Mouse (Mus musculus): Measurements from ENCODE around the gene Fndc8.

The Fndc8 gene

GRCm38 (mm10) chr11:82869506-82870172 lies 22.3 kb upstream of the Fndc8 start:
- DNase-seq (ENCODE audit: low read depth, low spot score): no peak

- DNase-seq (ENCODE audit: low read depth, low spot score): no peak
Measured at GRCm38 (mm10) chr11:82870173-82871030, 21.5 kb upstream of the Fndc8 start.

- peak; percentile 90 for DNase-seq (ENCODE audit: low read depth, low spot score)
Measured at GRCm38 (mm10) chr11:82871031-82871446, 20.9 kb upstream of the Fndc8 start, which contains the start of gene Rffl. TSS of gene Rffl (minus strand) at chr11:82871210.

GRCm38 (mm10) chr11:82874924-82875323 lies 17.0 kb upstream of the Fndc8 start:
- no peak for DNase-seq (ENCODE audit: low read depth, low spot score)

- DNase-seq (ENCODE audit: low read depth, low spot score): no peak
Measured at GRCm38 (mm10) chr11:82875631-82876030, 16.3 kb upstream of the Fndc8 start.

GRCm38 (mm10) chr11:82877726-82878344 lies 14.1 kb upstream of the Fndc8 start:
- DNase-seq (ENCODE audit: low read depth, low spot score): no peak

- no peak for DNase-seq (ENCODE audit: low read depth, low spot score)
Measured at GRCm38 (mm10) chr11:82883180-82883579, 8.7 kb upstream of the Fndc8 start.

GRCm38 (mm10) chr11:82886559-82886958 lies 5.4 kb upstream of the Fndc8 start:
- DNase-seq (ENCODE audit: low read depth, low spot score): no peak

- no peak for DNase-seq (ENCODE audit: low read depth, low spot score)
Measured at GRCm38 (mm10) chr11:82888491-82888946, 3.4 kb upstream of the Fndc8 start.

GRCm38 (mm10) chr11:82889524-82890341 lies 2.2 kb upstream of the Fndc8 start:
- no peak for DNase-seq (ENCODE audit: low read depth, low spot score)

- DNase-seq (ENCODE audit: low read depth, low spot score): peak; percentile 89
Measured at GRCm38 (mm10) chr11:82890342-82890762, 1.6 kb upstream of the Fndc8 start, which contains the start of gene Rad51d. TSS of gene Rad51d (minus strand) at chr11:82890614.

- DNase-seq (ENCODE audit: low read depth, low spot score): no peak
Measured at GRCm38 (mm10) chr11:82897478-82897877, 5.6 kb downstream of the Fndc8 start.

- DNase-seq (ENCODE audit: low read depth, low spot score): no peak
Measured at GRCm38 (mm10) chr11:82899720-82900119, 7.8 kb downstream of the Fndc8 start.

GRCm38 (mm10) chr11:82901606-82902310 lies 9.8 kb downstream of the Fndc8 start:
- no peak for DNase-seq (ENCODE audit: low read depth, low spot score)

GRCm38 (mm10) chr11:82904952-82905351 lies 13.0 kb downstream of the Fndc8 start:
- no peak for DNase-seq (ENCODE audit: low read depth, low spot score)

GRCm38 (mm10) chr11:82905816-82906215 lies 13.9 kb downstream of the Fndc8 start:
- DNase-seq (ENCODE audit: low read depth, low spot score): no peak

- peak; percentile 71 for DNase-seq (ENCODE audit: low read depth, low spot score)
Measured at GRCm38 (mm10) chr11:82907651-82908607, 16.0 kb downstream of the Fndc8 start, which contains the start of gene Nle1. TSS of gene Nle1 (minus strand) at chr11:82908411.

GRCm38 (mm10) chr11:82908608-82908989 lies 16.7 kb downstream of the Fndc8 start:
- no peak for DNase-seq (ENCODE audit: low read depth, low spot score)

GRCm38 (mm10) chr11:82910250-82910649 lies 18.3 kb downstream of the Fndc8 start, which contains the start of gene Unc45b:
TSS of gene Unc45b (plus strand) at chr11:82910550.
- DNase-seq (ENCODE audit: low read depth, low spot score): no peak

Data from retina, adult 2 months (tissue).